In the genomic region with DNA sequence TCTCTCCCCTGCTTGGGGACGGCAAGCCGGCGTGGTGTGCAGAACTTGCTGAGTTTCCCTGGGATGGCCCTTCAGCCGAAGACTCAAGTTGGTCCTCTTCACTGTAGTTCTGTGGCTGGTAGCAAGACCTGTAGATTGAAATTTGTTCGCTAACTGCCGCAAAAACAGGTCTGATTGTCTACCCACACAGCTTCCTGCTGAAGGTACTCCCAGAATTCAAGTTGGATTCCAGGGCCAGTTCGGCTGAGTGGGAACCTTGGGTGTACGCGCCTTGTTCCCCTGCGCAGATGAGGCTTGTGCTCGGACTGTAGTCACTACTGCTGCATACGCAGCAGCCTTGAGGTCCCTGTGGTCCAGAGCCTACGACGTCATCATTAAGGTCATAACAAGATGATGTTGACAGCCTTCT, we compare ENCODE assay signal across 8 mouse cellular contexts. TPM values are rescaled to one million over a fixed set of nuclear protein-coding genes. Genes with fewer than 3 reads are reported as not detected.
DNase-seq lines count a peak whose midpoint lies in the region; ATAC-seq lines count a peak whose summit lies in the region.

No protein-coding gene starts in this region.

- peaks cover 7% of the 10 kb centered on the region; the same call in 1 of the 2 replicates for H3K36me3 ChIP-seq in forebrain, embryonic 14.5 days (ENCODE audit: control insufficient read depth, insufficient read depth, low read length)
- no peaks in the 10 kb centered on the region for H3K36me3 ChIP-seq in hindbrain, embryonic 14.5 days (replicated peaks; ENCODE audit: control insufficient read depth, insufficient read depth)
- H3K36me3 ChIP-seq in liver, embryonic 11.5 days (ENCODE audit: control insufficient read depth, insufficient read depth, low read length): peaks cover 3% of the 10 kb centered on the region; the same call in 1 of the 2 replicates
- peaks cover 9% of the 10 kb centered on the region; the same call in 1 of the 2 replicates for H3K36me3 ChIP-seq in stomach, embryonic 14.5 days (ENCODE audit: control insufficient read depth, insufficient read depth, low read length)

- H3K4me1 ChIP-seq in forebrain, embryonic 14.5 days (ENCODE audit: control insufficient read depth, insufficient read depth, low read length): peaks cover 14% of the 10 kb centered on the region; the same call in 1 of the 2 replicates
- H3K4me1 ChIP-seq in hindbrain, embryonic 14.5 days (replicated peaks; ENCODE audit: control insufficient read depth, insufficient read depth, low read length): peaks cover 20% of the 10 kb centered on the region
- peaks cover 21% of the 10 kb centered on the region for H3K4me1 ChIP-seq in liver, embryonic 11.5 days (replicated peaks; ENCODE audit: control insufficient read depth, insufficient read depth, low read length)
- H3K4me1 ChIP-seq in stomach, embryonic 14.5 days (ENCODE audit: control insufficient read depth, insufficient read depth, low read length): peaks cover 5% of the 10 kb centered on the region

- peak overlapping the region; percentile 62 for H3K4me2 ChIP-seq in forebrain, embryonic 14.5 days (ENCODE audit: low read length)
- peak overlapping the region; percentile 83 for H3K4me2 ChIP-seq in hindbrain, embryonic 14.5 days (replicated peaks)
- H3K4me2 ChIP-seq in liver, embryonic 11.5 days: peak overlapping the region; percentile 87
- peak overlapping the region; percentile 72 for H3K4me2 ChIP-seq in stomach, embryonic 14.5 days (replicated peaks; ENCODE audit: low read depth, low read length)

- H3K9ac ChIP-seq in forebrain, embryonic 14.5 days (ENCODE audit: low read length): peak overlapping the region; percentile 77
- H3K9ac ChIP-seq in hindbrain, embryonic 14.5 days: peak overlapping the region; percentile 67
- H3K9ac ChIP-seq in liver, embryonic 11.5 days (ENCODE audit: low read depth, low read length): peak overlapping the region; percentile 92
- H3K9ac ChIP-seq in stomach, embryonic 14.5 days (replicated peaks; ENCODE audit: low read depth, low read length): peak overlapping the region; percentile 70

- peak overlapping the region; percentile 75 for H3K4me3 ChIP-seq in forebrain, embryonic 14.5 days (ENCODE audit: low read depth, low read length)
- H3K4me3 ChIP-seq in hindbrain, embryonic 14.5 days (replicated peaks; ENCODE audit: low read length): peak overlapping the region; percentile 77
- peak overlapping the region; percentile 91 for H3K4me3 ChIP-seq in liver, embryonic 11.5 days (ENCODE audit: low read depth, low read length)
- H3K4me3 ChIP-seq in stomach, embryonic 14.5 days (ENCODE audit: low read depth, low read length): peak overlapping the region; percentile 60

- no peaks in the 10 kb centered on the region for H3K9me3 ChIP-seq in forebrain, embryonic 14.5 days (replicated peaks; ENCODE audit: control insufficient read depth, low read length)
- H3K9me3 ChIP-seq in hindbrain, embryonic 14.5 days (ENCODE audit: control insufficient read depth, low read length): peaks cover under 1% of the 10 kb centered on the region; the same call in 1 of the 2 replicates
- H3K9me3 ChIP-seq in liver, embryonic 11.5 days (ENCODE audit: control insufficient read depth, low read length): no peaks in the 10 kb centered on the region
- no peaks in the 10 kb centered on the region for H3K9me3 ChIP-seq in stomach, embryonic 14.5 days (ENCODE audit: control insufficient read depth, low read depth, low read length)

- H3K27me3 ChIP-seq in forebrain, embryonic 14.5 days (replicated peaks; ENCODE audit: control insufficient read depth, insufficient read depth, low read length): peaks cover 6% of the 10 kb centered on the region; the same call in 1 of the 2 replicates
- H3K27me3 ChIP-seq in hindbrain, embryonic 14.5 days (ENCODE audit: control insufficient read depth, insufficient read depth, low read length): peaks cover 16% of the 10 kb centered on the region
- no peaks in the 10 kb centered on the region for H3K27me3 ChIP-seq in liver, embryonic 11.5 days (replicated peaks; ENCODE audit: control insufficient read depth, insufficient read depth, low read length)
- no peaks in the 10 kb centered on the region for H3K27me3 ChIP-seq in stomach, embryonic 14.5 days (ENCODE audit: control insufficient read depth, insufficient read depth, low read length)

- 2% methylated on average over 14 of the region's 14 CpGs for WGBS in forebrain, embryonic 14.5 days
- under 1% methylated on average over 14 of the region's 14 CpGs for WGBS in hindbrain, embryonic 14.5 days
- 1% methylated on average over 14 of the region's 14 CpGs for WGBS in liver, embryonic 11.5 days
- WGBS in stomach, embryonic 14.5 days: under 1% methylated on average over 14 of the region's 14 CpGs

- peak; percentile 13 for ATAC-seq in forebrain, embryonic 14.5 days
- peak; percentile 38 for ATAC-seq in hindbrain, embryonic 14.5 days (ENCODE audit: low FRiP score)
- ATAC-seq in liver, embryonic 11.5 days (replicated peaks; ENCODE audit: low FRiP score): peak; percentile 32
- no peak for ATAC-seq in stomach, embryonic 14.5 days (ENCODE audit: insufficient number of reproducible peaks, insufficient read depth, low FRiP score, low read depth)

- peak; percentile 26 for DNase-seq in layer of hippocampus, adult 9-11 months
- no peak for DNase-seq in layer of hippocampus, postnatal 10 days (ENCODE audit: low spot score in 2 of 2)
- DNase-seq in adrenal gland, postnatal 36 days: peak; percentile 60 to 63
- peak; percentile 42 for DNase-seq in forebrain, embryonic 14.5 days (ENCODE audit: low spot score)
- DNase-seq in hindbrain, embryonic 14.5 days (ENCODE audit: low spot score): peak; percentile 41
- peak; percentile 79 for DNase-seq in liver, embryonic 11.5 days (ENCODE audit: low spot score)
- peak; percentile 32 to 70 for DNase-seq in monocyte, adult 2 months (ENCODE audit: low read depth in 1 of 2, low spot score in 2 of 2)

- H3K27ac ChIP-seq in forebrain, embryonic 14.5 days (ENCODE audit: low read depth, low read length): peak overlapping the region; percentile 50; the same call in 1 of the 2 replicates
- H3K27ac ChIP-seq in hindbrain, embryonic 14.5 days: peak overlapping the region; percentile 53; the same call in 1 of the 2 replicates
- peak overlapping the region; percentile 86 for H3K27ac ChIP-seq in liver, embryonic 11.5 days (ENCODE audit: low read depth, low read length)
- peak overlapping the region; percentile 60; the same call in 1 of the 2 replicates for H3K27ac ChIP-seq in stomach, embryonic 14.5 days (ENCODE audit: low read length)

RNA-seq across cellular contexts. Expression of a gene that starts 0.6 kb away (rescaled TPM):
- 10 to 100 TPM; 10.5 to 10.7 TPM for total RNA-seq in layer of hippocampus, postnatal 10 days (2021)
- total RNA-seq in adrenal gland, postnatal 36 days (2021): 100 to 1,000 TPM; 201 to 219 TPM
- 40.7 and 43.9 TPM in 2 replicates for polyA plus RNA-seq in forebrain, embryonic 14.5 days (2014; fragmentation: Nextera tagmentation; extraction: Ambion mirVana)
- 25.6 and 28.3 TPM in 2 replicates for polyA plus RNA-seq in hindbrain, embryonic 14.5 days (2014; fragmentation: Nextera tagmentation; extraction: Ambion mirVana)
- polyA plus RNA-seq in liver, embryonic 11.5 days (2014; fragmentation: Nextera tagmentation; extraction: Ambion mirVana): 87.8 and 98.4 TPM in 2 replicates
- 148 and 155 TPM in 2 replicates for polyA plus RNA-seq in stomach, embryonic 14.5 days (2014; fragmentation: Nextera tagmentation; extraction: Ambion mirVana)

Comparison
In these comparisons a context has a peak if more than half of its experiments do, and no peak if none do; other contexts are left out.
1. DNase-seq: peak in layer of hippocampus, adult 9-11 months (single experiment), adrenal gland, postnatal 36 days (2 of 2), forebrain, embryonic 14.5 days (single experiment), hindbrain, embryonic 14.5 days (single experiment), liver, embryonic 11.5 days (single experiment) and monocyte, adult 2 months (2 of 2); none in layer of hippocampus, postnatal 10 days (0 of 2).
2. Peak in every context shown above with its lines, with median percentiles within 50 percentile points of each other: H3K27ac ChIP-seq, H3K4me2 ChIP-seq, H3K4me3 ChIP-seq and H3K9ac ChIP-seq.